Mouse (Mus musculus): ENCODE data around the gene Igsf23. TPM values are rescaled to one million over a fixed set of nuclear protein-coding genes. Genes with fewer than 3 reads are reported as not detected.

Gene Igsf23
- total and polyA plus RNA-seq, 3 experiments, result 1.9 to 8.6 (median 2.9) TPM

DNA sequence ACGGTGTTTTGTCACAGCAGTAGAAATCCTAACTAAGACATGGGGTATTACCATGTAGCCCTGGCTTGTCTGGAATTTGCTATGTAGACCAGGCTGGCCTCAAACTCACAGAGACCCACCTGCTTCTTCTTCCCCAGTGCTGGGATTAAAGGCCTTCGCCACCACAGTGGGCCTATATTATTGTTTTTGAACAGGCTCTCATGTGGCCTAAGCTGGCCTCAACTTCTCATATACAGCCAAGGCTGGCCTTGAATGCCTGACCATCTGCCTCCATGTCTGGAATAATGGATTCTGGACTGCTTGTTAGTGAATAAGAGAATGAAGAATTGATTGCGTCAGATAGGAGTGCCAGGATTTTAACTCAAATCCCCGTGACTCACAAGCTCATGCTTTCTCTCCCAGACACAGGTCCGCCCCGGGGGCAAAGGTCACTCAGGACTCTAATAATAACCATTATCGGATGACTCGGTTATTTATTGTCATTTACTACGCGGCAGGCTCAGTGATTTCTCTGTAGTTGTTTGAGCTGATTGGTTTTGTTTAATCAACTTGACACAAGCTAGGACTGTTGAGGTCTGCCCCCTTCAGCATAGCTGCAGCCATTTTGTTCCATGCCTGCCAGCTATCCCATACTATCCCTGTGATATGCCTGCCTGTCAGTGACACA lies 1.9 kb upstream of the Igsf23 start:
- intact Hi-C loops (cut with DNase I), result no loop called here
- Histone ChIP-seq H3K27me3 (ENCODE audit: control insufficient read depth, insufficient read depth, low read length) (no peaks in the 10 kb centered on the region), H3K79me2 (replicated peaks; ENCODE audit: control insufficient read depth, insufficient read depth, low read length) (no peaks in the 10 kb centered on the region), H3K27ac (no peak overlapping the region), H3K4me3 (no peak overlapping the region), H3K9ac (ENCODE audit: low read depth, low read length) (no peak overlapping the region), H3K36me3 (ENCODE audit: control insufficient read depth, insufficient read depth, low read length) (no peaks in the 10 kb centered on the region), H3K4me1 (ENCODE audit: control insufficient read depth, insufficient read depth, low read length) (no peaks in the 10 kb centered on the region; the same call in 1 of the 2 replicates)
- no peak for DNase-seq
- TF ChIP-seq POLR2A (IDR thresholded peaks at IDR 0.05; ENCODE audit: insufficient read depth, low read depth, low read length) (no peak), EP300 (IDR thresholded peaks at IDR 0.05; ENCODE audit: insufficient read depth, low read depth, low read length) (no peak), CTCF (IDR thresholded peaks at IDR 0.05) (no peak)
- 79% methylated on average over 10 of the region's 10 CpGs for WGBS

DNA sequence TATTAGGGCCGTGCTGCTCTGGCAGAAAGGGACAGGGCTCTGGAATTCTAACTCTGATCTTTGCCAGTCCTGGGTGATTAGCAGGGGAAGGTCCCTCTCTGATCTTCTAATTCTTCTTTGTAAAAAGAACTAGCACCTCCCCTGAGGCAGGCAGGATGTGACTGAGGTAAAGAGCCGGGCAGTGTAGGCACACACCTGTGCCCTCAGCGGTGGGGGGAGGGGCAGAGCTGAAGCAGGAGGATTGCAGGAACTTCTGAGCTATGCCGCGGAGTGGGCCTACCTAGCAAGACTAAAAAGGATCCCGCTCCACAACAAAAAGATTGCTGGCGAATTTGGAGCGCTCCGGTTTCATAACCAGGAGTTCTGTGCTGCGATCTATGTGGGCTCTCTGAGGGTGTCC lies 560 bp downstream of the Igsf23 start:
- Histone ChIP-seq H3K4me3 (no peak overlapping the region), H3K79me2 (replicated peaks; ENCODE audit: control insufficient read depth, insufficient read depth, low read length) (no peaks in the 10 kb centered on the region), H3K27ac (no peak overlapping the region), H3K36me3 (ENCODE audit: control insufficient read depth, insufficient read depth, low read length) (no peaks in the 10 kb centered on the region), H3K9ac (ENCODE audit: low read depth, low read length) (no peak overlapping the region), H3K4me1 (ENCODE audit: control insufficient read depth, insufficient read depth, low read length) (no peaks in the 10 kb centered on the region), H3K27me3 (ENCODE audit: control insufficient read depth, insufficient read depth, low read length) (no peaks in the 10 kb centered on the region)
- DNase-seq, result no peak
- intact Hi-C loops (cut with DNase I), result loop anchor here (10.0 kb wide), 1 partner anchor 145 kb away; no protein-coding TSS in a partner anchor
- WGBS, result 71% methylated on average over 10 of the region's 10 CpGs
- TF ChIP-seq CTCF (IDR thresholded peaks at IDR 0.05), result no peak
- no peak for TF ChIP-seq EP300 (IDR thresholded peaks at IDR 0.05; ENCODE audit: insufficient read depth, low read depth, low read length)
- no peak for TF ChIP-seq POLR2A (IDR thresholded peaks at IDR 0.05; ENCODE audit: insufficient read depth, low read depth, low read length)

DNA sequence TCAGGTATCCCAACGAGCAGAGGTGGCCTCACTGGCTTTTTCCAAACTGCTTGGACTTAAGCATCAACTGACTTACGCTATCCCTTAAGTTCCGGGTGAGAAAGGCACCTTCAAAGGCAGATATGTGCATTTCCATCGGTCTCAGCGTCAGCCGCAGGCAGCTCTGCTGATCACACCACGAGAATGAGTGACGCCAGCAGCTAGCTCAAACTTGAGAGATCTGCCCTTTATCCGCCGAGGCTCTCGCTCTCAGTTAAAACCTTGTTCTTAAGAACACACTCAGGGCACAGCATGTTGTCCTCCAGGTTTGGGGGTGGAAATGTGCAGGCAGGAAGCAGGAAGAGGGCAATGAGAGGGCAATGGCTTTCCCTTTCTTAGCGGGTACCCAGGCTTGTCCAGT lies 1.6 kb downstream of the Igsf23 start:
- intact Hi-C loops (cut with DNase I), result loop anchor here (10.0 kb wide), 1 partner anchor 144 kb away; no protein-coding TSS in a partner anchor
- no peak for TF ChIP-seq EP300 (IDR thresholded peaks at IDR 0.05; ENCODE audit: insufficient read depth, low read depth, low read length)
- no peak for TF ChIP-seq CTCF (IDR thresholded peaks at IDR 0.05)
- no peak for TF ChIP-seq POLR2A (IDR thresholded peaks at IDR 0.05; ENCODE audit: insufficient read depth, low read depth, low read length)
- no peak overlapping the region for H3K4me3 ChIP-seq
- no peaks in the 10 kb centered on the region for H3K36me3 ChIP-seq (ENCODE audit: control insufficient read depth, insufficient read depth, low read length)
- 82% methylated on average over 12 of the region's 12 CpGs for WGBS
- H3K27ac ChIP-seq, result no peak overlapping the region
- no peaks in the 10 kb centered on the region for H3K79me2 ChIP-seq (replicated peaks; ENCODE audit: control insufficient read depth, insufficient read depth, low read length)
- no peak overlapping the region for H3K9ac ChIP-seq (ENCODE audit: low read depth, low read length)
- no peaks in the 10 kb centered on the region for H3K4me1 ChIP-seq (ENCODE audit: control insufficient read depth, insufficient read depth, low read length)
- no peaks in the 10 kb centered on the region for H3K27me3 ChIP-seq (ENCODE audit: control insufficient read depth, insufficient read depth, low read length)
- DNase-seq, result no peak

DNA sequence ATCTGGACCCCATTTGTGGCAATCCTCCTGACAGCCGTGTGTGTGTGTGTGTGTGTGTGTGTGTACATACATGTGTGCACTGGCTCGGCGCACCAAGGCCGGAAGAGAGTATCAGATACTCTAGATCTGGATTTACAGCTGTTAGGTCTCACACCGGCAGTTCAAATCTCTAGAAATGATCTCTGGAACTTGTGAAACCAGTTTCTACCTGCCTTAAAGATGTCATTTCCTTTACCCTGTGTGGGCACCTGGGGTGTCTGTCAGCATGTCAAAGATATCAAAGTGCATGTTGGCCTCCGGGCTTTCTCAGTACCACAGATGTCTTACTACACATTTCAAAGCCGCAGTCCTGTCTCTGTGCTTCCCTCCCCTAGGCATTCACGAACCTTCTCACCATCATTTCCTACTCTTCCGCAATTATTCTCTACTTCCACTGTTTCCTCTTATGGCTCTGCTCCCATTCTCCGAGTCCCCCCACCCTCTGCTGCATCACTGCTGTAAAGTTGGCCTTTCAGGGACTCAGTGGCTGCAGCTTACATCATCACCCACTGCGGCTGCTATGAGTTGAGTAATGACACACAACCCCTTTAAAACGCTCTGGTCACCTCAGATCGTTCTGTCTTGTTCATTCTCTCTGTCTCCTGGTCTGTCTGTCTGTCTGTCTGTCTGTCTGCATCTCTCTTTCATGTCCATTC lies 4.6 kb downstream of the Igsf23 start:
- Histone ChIP-seq H3K27ac (no peak overlapping the region), H3K4me1 (ENCODE audit: control insufficient read depth, insufficient read depth, low read length) (no peaks in the 10 kb centered on the region), H3K36me3 (ENCODE audit: control insufficient read depth, insufficient read depth, low read length) (no peaks in the 10 kb centered on the region), H3K4me3 (no peak overlapping the region), H3K9ac (ENCODE audit: low read depth, low read length) (no peak overlapping the region), H3K27me3 (ENCODE audit: control insufficient read depth, insufficient read depth, low read length) (no peaks in the 10 kb centered on the region), H3K79me2 (replicated peaks; ENCODE audit: control insufficient read depth, insufficient read depth, low read length) (no peaks in the 10 kb centered on the region)
- intact Hi-C loops (cut with DNase I), result loop anchor here (10.0 kb wide), 1 partner anchor 141 kb away; no protein-coding TSS in a partner anchor
- TF ChIP-seq EP300 (IDR thresholded peaks at IDR 0.05; ENCODE audit: insufficient read depth, low read depth, low read length) (no peak), CTCF (IDR thresholded peaks at IDR 0.05) (no peak), POLR2A (IDR thresholded peaks at IDR 0.05; ENCODE audit: insufficient read depth, low read depth, low read length) (no peak)
- no peak for DNase-seq
- 73% methylated on average over 13 of the region's 13 CpGs for WGBS

DNA sequence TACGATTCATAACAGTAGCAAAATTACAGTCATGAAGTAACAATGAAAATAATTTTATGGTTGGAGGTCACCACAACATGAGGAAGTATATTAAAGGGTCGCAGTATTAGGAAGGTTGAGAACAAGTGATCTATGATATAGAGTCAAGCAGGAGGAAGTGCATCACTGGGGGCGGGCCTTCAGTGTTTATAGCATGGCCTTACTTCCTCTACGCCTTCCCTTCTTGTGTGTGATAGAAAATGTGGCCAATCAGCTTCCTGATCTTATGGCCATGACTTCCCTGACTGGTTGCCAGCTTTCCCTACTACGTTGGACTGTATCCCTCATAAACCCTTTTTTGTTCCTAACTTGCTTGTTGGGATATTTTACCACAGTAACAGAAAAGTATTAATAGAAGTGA lies 5.4 kb downstream of the Igsf23 start:
- no peak overlapping the region for H3K4me3 ChIP-seq
- WGBS, result 85% methylated on average over 5 of the region's 5 CpGs

DNA sequence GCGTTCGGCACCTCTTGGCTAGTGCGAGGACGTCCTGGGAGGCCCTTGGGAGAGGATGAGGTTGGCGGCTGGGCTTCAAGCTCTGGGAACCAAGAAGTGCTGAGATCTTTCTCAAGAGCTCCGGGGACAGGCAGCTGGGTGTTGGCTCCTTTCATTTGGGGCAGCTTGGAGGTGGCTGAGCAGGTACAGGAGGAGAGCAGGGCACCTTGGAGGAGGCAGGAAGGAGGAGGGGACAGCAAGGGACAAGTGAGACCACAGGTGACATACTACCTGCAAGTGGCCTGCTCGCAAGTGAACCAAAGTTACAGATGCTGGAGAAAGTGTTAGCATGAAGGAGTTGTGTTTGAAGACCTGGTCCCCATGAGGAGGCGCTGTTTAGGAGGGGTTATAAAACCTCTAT lies 5.8 kb downstream of the Igsf23 start:
- H3K36me3 ChIP-seq (ENCODE audit: control insufficient read depth, insufficient read depth, low read length), result peaks cover 3% of the 10 kb centered on the region; the same call in 1 of the 2 replicates
- WGBS, result 90% methylated on average over 8 of the region's 8 CpGs
- no peak overlapping the region for H3K9ac ChIP-seq (ENCODE audit: low read depth, low read length)
- intact Hi-C loops (cut with DNase I), result loop anchor here (10.0 kb wide), 1 partner anchor 140 kb away; no protein-coding TSS in a partner anchor
- TF ChIP-seq CTCF (IDR thresholded peaks at IDR 0.05) (no peak), POLR2A (IDR thresholded peaks at IDR 0.05; ENCODE audit: insufficient read depth, low read depth, low read length) (no peak), EP300 (IDR thresholded peaks at IDR 0.05; ENCODE audit: insufficient read depth, low read depth, low read length) (no peak)
- no peak overlapping the region for H3K27ac ChIP-seq
- no peaks in the 10 kb centered on the region for H3K79me2 ChIP-seq (replicated peaks; ENCODE audit: control insufficient read depth, insufficient read depth, low read length)
- H3K4me1 ChIP-seq (ENCODE audit: control insufficient read depth, insufficient read depth, low read length), result peaks cover 7% of the 10 kb centered on the region
- H3K27me3 ChIP-seq (ENCODE audit: control insufficient read depth, insufficient read depth, low read length), result no peaks in the 10 kb centered on the region
- no peak for DNase-seq
- no peak overlapping the region for H3K4me3 ChIP-seq

More for the DNA sequence above, 5.4 kb downstream of the Igsf23 start:
- no peak overlapping the region for H3K27ac ChIP-seq
- TF ChIP-seq POLR2A (IDR thresholded peaks at IDR 0.05; ENCODE audit: insufficient read depth, low read depth, low read length), result no peak
- no peak for TF ChIP-seq CTCF (IDR thresholded peaks at IDR 0.05)
- no peak for TF ChIP-seq EP300 (IDR thresholded peaks at IDR 0.05; ENCODE audit: insufficient read depth, low read depth, low read length)
- DNase-seq, result no peak
- peaks cover 5% of the 10 kb centered on the region for H3K4me1 ChIP-seq (ENCODE audit: control insufficient read depth, insufficient read depth, low read length)
- H3K27me3 ChIP-seq (ENCODE audit: control insufficient read depth, insufficient read depth, low read length), result no peaks in the 10 kb centered on the region
- intact Hi-C loops (cut with DNase I), result loop anchor here (10.0 kb wide), 1 partner anchor 140 kb away; no protein-coding TSS in a partner anchor
- peaks cover 3% of the 10 kb centered on the region; the same call in 1 of the 2 replicates for H3K36me3 ChIP-seq (ENCODE audit: control insufficient read depth, insufficient read depth, low read length)
- H3K9ac ChIP-seq (ENCODE audit: low read depth, low read length), result no peak overlapping the region
- H3K79me2 ChIP-seq (replicated peaks; ENCODE audit: control insufficient read depth, insufficient read depth, low read length), result no peaks in the 10 kb centered on the region
